Mouse (Mus musculus) C2C12 (cell line): ENCODE data around the gene Krt12.

Experiments used
- CEBPB ChIP-seq: IDR thresholded peaks from one replicate; pipeline ENCODE4 v1.6.1; 2011; ENCODE audit warnings: low read depth, mild to moderate bottlenecking, control low read depth, moderate library complexity
- CTCF ChIP-seq: IDR thresholded peaks from one replicate; pipeline ENCODE4 v1.5.1; 2011; ENCODE audit not compliant: control insufficient read depth, insufficient read depth, insufficient read length
- FOSL1 ChIP-seq: IDR thresholded peaks from one replicate; pipeline ENCODE4 v1.8.0; 2011; ENCODE audit warnings: mild to moderate bottlenecking, low read length; ENCODE audit not compliant: poor library complexity, insufficient read depth, severe bottlenecking
- MAX ChIP-seq: IDR thresholded peaks from one replicate; pipeline ENCODE4 v1.6.1; 2011; ENCODE audit warnings: mild to moderate bottlenecking, control low read depth
- MYOD1 ChIP-seq: IDR thresholded peaks from one replicate; pipeline ENCODE4 v1.6.1; 2011; ENCODE audit warnings: low read depth; ENCODE audit not compliant: control insufficient read depth, insufficient read length
- MYOG ChIP-seq: IDR thresholded peaks from one replicate; pipeline ENCODE4 v1.6.1; 2011; ENCODE audit not compliant: control insufficient read depth, insufficient read length; ENCODE audit errors: extremely low read depth
- USF1 ChIP-seq: IDR thresholded peaks from one replicate; pipeline ENCODE4 v1.6.1; 2011; ENCODE audit warnings: low read depth, mild to moderate bottlenecking, control low read depth, moderate library complexity

- TF ChIP-seq USF1, result no peak
- TF ChIP-seq MAX, result no peak
- TF ChIP-seq CTCF, result peak; percentile 57
- no peak for TF ChIP-seq MYOG
- TF ChIP-seq CEBPB, result no peak
- TF ChIP-seq MYOD1, result no peak
- no peak for TF ChIP-seq FOSL1
Measured at GRCm38 (mm10) chr11:99463155-99463554, 41.1 kb upstream of the Krt12 start.
